Mouse (Mus musculus) liver (tissue): ENCODE data around the gene Fscn3.

Experiments used
- DNase-seq: peaks from one replicate; pipeline ENCODE4 v3.0.0-alpha.2; 2020; ENCODE audit warnings: mixed read lengths

The Fscn3 gene

GRCm38 (mm10) chr6:28429870-28430269 is 2.3 kb downstream of the Fscn3 start:
- no peak for DNase-seq

DNA sequence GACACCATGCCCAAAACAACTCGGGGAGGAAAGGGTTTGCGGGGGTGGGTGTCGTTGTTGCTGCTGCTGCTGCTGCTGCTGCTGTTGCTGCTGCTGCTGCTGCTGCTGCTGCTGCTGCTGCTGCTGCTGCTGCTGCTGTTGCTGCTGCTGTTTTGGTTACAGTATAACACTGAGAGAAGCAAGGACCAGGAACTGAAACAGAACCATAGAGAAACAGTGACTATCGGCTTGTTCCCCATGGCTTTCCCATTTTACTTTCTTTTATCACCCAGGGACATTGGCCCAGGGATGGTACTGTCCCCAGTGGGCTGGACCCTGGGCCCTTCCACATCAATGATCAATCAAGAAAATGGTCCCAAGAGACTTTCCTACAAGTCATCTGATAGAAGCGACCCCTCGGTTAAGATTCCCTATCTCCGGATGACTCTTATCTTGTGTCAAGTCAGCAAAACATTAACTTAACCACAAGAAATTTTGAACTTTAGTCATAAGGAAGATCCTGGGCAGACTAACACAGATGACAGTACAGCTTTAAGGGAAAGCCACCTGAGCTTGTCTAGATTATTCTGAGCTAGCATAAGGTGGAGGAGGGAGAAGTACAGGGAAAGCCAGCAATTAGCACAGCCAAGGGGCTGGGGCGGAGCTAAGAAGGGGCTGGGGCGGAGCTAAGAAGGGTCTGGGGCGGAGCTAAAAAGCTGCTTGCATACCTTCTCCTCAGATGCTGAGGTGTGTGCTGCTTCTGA is 3.4 kb downstream of the Fscn3 start:
- DNase-seq, result peak; percentile 76

DNA sequence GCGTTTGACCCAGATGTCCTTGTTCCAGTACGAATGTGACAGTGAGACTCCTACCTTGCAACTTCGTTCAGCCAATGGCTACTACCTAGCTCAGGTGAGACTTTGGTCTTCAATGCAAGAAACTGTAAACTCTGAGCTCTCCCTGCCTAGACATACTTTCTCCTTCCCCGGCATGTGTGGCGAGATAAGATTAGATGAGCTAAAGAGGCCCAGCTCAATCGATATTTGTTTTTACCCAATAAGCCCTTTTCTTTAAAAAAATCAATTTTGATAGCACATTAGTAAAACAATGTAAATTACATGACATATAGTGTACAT is 3.9 kb downstream of the Fscn3 start:
- peak; percentile 20 for DNase-seq

DNA sequence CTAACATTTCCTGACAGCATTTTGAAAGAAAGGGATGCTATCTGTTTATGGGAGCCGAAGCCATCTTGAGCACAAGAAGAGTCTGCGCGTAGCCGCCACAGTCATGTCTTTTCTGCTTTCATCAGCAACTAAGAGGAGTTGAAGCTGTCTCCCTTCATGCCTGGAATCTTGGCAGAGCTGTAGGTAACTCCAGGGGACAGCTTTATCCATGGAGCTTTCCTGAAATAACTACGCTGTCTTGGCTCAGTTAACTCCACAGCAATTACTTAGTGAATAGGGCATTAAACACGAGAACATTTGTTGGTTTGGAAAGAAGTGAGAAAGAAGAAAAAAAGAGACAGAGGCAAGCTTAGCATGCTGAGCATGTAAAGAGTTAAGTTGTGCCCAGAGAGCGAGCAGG is 20.3 kb downstream of the Fscn3 start:
- DNase-seq, result no peak

- DNase-seq, result no peak
Measured at GRCm38 (mm10) chr6:28449253-28449652, 21.7 kb downstream of the Fscn3 start, which contains the start of gene Pax4. TSS of gene Pax4 (minus strand) at chr6:28449353.

DNA sequence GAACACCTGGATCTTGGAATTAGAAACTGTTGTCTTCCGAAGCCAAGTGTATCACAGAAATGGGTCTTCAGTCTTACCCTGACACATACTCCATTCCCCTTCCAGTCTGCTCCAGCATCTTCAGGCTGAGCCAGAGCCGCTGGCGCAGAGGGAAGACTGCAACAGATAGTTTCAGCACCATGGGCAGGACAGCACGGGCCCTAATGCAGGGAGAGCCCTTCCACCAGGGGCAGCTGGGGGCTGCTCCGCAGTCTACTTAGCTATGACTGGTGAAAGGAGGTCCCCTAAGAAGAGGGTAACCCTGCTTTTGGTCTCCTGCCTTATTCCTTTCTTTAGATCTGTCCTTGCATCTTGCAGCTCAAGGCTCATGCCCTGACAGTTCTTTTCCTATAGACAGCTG is 22.9 kb downstream of the Fscn3 start:
- DNase-seq, result no peak

- no peak for DNase-seq
Measured at GRCm38 (mm10) chr6:28450977-28451376, 23.4 kb downstream of the Fscn3 start.

DNA sequence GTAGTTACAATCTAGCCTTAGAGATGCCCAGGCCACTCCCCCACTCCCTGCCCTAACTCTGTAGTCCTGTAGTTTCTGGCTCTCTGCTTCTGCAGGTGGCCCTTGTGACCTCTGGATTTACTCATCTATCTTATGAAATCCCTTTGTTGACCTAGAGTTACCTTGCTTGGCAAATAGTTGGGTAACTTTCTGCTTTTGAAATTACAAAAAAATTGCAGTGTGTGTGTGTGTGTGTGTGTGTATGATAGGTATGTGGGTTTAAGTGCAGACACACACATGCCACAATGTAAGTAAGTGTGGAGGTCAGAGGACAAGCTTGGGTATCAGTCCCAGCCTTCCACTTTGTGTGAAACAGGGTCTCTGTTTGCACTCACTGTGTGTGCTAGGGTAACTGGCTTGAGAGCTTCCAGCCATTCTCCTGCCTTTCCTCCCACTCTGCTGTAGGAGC is 31.7 kb downstream of the Fscn3 start:
- DNase-seq, result peak; percentile 19

- DNase-seq, result peak; percentile 79
Measured at GRCm38 (mm10) chr6:28460534-28460933, 32.9 kb downstream of the Fscn3 start.

DNA sequence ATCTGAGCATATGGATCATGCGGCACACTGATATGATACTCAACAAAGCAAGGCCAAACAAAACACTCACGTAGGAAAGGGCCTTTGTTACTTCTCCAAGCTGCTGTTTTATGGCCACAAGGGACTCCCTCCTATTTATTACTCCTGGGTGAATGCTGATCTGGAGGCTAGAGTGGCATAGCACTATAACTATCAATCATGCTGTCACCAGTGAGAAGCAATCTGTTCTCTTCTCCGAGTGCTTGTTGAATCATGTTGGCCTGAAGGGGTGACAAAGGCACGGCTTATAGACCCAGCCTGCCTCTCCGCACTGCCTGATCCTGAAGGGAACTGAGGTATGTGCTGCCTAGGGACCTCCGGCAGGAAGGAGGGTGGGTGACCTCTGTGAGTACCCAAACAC is 37.0 kb downstream of the Fscn3 start:
- no peak for DNase-seq

DNA sequence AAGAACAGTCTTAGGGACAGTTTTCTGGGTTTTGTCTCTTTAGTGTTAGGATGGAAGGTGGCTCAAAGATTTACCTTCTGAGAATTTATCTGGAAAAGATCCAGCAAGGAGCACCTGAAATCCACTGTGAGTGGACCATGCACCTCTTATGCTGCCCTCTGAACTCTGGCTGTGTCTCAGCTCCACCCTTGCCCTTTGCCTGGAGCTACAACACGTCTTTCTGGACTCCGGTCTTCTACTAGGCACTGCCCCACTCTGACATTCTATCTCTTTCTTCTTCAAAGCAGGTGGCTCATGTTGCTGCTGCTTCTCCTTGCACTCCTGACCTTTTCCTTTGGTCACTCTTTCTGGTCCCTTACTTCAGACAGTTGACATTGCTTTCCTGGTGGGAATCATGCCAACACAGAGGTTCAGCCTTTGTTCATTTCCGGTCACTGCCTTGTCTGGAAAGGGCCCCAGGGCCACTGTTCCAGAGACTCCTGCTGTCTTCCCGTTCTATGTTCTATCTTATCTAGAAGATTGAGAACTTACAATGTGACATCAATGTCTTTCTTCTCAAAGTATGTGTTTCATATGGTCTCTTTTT is 42.5 kb downstream of the Fscn3 start:
- no peak for DNase-seq

DNA sequence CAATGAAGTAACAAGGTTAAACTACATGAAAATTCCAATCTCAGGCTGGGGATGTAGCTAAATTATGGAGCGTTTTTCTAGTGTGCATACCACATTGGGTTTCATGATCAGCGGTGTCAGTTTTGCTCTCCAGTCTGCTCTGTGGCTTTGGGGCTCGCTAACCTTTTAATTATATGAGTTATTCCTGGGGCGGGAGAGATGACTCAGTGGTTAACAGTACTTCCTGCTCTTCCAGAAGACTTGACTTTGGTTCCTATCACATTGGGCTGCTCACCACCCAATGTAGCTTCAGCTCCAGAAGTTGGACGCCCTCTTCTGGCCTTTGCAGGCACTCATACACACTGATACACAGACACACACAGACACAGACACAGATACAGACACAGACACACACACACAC is 43.0 kb downstream of the Fscn3 start:
- no peak for DNase-seq

GRCm38 (mm10) chr6:28471284-28472035 is 43.9 kb downstream of the Fscn3 start:
- DNase-seq, result no peak

DNA sequence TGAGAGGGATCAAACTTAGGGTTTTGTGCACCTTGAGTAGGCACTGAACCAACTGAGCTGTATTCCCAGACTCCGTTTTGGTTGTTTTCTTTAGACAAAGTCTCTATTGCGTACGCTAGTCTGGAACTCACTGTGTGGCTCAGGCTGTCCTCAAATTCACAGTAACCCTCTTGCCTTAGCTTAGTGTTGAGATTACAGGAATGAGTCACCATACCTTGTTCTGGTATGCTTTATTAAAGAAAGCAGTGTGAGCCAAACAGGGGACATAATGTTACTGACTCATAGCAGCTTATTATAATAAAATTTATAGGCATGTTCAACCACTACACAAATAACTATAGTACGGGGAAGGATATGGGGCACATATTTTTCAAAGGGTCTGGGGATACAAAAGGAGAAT is 46.6 kb downstream of the Fscn3 start:
- DNase-seq, result no peak

DNA sequence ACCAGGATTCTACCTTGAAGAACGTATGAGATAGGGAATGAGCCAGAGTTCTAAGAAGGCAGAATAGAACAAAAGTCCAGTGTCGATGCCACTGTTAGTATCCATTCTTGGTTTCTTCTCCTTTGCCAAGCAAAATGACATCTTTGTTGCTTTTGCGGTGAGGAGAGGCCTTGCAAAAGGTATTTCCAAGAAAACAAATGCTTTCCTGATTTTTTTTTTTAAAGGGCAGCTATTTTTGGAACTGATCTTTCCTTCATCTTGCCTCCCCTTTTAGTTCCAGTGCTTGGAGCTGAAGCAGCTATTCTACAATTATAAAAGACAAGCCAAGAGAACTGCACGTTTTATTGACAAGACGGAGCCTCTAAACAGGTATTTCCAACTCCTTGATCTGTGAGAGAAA is 47.2 kb downstream of the Fscn3 start, which contains the start of gene Snd1:
Gene Snd1, plus strand, starts transcription at position 301 of the 400 bp plus-strand sequence.
- DNase-seq, result no peak

GRCm38 (mm10) chr6:28479865-28480751 is 52.5 kb downstream of the Fscn3 start:
- peak; percentile 97 for DNase-seq

DNA sequence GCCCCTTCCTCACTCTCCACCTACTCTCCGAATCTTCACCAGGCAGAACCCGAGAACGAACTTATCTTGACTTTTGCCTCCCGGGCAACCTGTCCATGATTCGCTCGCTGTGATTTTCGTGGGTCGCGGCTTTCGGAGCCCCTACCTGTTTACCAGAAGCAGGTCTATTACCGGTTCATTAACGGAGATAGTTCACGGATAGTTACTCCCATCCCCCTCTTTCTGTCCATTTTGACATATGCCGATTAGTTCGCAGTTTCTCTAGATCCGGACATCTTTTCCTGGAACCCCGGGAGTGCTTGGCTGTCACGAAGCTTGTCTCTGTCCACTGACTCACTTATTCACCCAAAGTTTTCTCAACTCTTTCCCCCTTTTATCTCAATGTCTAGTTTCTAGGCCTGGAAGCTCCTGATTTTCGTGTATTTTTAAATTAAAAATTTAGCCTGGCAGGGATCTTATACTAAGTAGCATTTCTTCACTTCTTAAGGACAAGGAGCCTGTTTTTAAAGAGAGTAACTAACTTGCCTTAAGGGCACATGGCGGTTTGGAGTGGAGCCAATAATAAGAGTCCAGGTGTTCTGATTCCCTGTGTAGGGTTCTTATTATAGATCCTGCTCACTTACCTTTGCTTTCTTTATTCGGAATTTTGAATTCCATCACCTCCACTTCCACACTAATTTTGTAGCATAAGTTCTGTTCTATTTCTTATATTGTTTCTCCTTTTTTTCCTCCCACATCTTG is 53.3 kb downstream of the Fscn3 start:
- DNase-seq, result no peak

- no peak for DNase-seq
Measured at GRCm38 (mm10) chr6:28482711-28483315, 55.2 kb downstream of the Fscn3 start.

DNA sequence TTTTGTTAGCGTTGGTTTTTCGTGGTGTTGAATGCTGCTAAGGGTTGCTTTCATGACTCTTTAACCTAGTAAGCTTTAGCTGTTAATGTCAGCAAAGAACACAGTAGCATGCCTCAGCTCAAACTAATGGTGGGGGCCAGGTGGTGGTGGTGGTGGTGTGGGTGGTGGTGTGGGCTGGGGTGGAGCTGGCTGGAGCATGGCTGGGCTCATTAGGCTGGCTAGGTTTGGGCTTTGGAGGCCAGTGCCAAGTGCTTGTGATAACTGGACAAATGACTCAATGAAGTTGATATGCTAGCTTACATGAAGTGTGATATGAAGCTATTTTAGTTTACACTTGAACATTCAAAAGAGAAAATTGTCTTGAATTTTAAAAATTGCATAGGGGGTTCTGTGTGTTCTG is 58.4 kb downstream of the Fscn3 start:
- no peak for DNase-seq

GRCm38 (mm10) chr6:28486471-28486870 is 58.9 kb downstream of the Fscn3 start:
- DNase-seq, result no peak

DNA sequence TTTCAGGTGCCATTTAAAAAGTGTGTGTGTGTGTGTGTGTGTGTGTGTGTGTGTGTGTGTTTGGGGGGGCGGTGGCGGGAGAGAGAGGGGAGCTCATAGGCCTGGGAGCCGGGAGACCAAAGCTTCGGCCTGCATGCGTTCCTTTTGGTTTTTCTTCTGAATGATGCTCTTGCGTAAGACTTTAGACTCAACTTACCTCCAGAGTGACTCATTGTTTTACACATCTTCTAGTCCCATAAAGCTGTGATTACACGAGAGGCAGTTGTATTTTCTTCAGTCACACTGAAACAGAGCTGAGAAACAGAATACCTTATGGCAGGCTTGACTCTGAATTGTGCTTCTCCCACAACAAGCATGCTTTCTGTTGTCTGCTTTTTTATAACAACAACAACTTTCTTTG is 59.3 kb downstream of the Fscn3 start:
- no peak for DNase-seq
